Mouse (Mus musculus) limb, embryonic 11.5 days (tissue): ENCODE measurements around the gene Pum2. TPM values are rescaled to one million over a fixed set of nuclear protein-coding genes. Genes with fewer than 3 reads are reported as not detected.
A peak's percentile ranks its signal among the peaks of the same experiment; 100 is the strongest.

ENCODE experiments used
- ATAC-seq: fragments of 200-750 bp; cut with Nextera tagmentation; 2 replicates; pipeline ENCODE4 v1.8.0; 2017; ENCODE audit warnings: low read depth; ENCODE audit not compliant: insufficient number of reproducible peaks, low FRiP score, low TSS enrichment
- DNase-seq: peaks from one replicate; pipeline ENCODE4 v3.0.0-alpha.2; 2015; ENCODE audit warnings: low spot score
- H3K27ac ChIP-seq: fragments of 300-500 bp; sonication (generic); replicated peaks from 2 replicates; pipeline ENCODE4 v1.5.1; 2014; ENCODE audit warnings: low read depth, mild to moderate bottlenecking, low read length
- H3K27me3 ChIP-seq: fragments of 300-500 bp; sonication (generic); 2 replicates; pipeline ENCODE4 v1.6.1; 2014; ENCODE audit warnings: mild to moderate bottlenecking, low read length, mixed read lengths; ENCODE audit not compliant: control insufficient read depth, insufficient read depth
- H3K36me3 ChIP-seq: fragments of 300-500 bp; sonication (generic); 2 replicates; pipeline ENCODE4 v1.6.1; 2014; ENCODE audit warnings: mild to moderate bottlenecking, low read length, moderate library complexity, mixed read lengths; ENCODE audit not compliant: control insufficient read depth, insufficient read depth
- H3K4me1 ChIP-seq: fragments of 300-500 bp; sonication (generic); 2 replicates; pipeline ENCODE4 v1.6.1; 2014; ENCODE audit warnings: low read length, mixed read lengths; ENCODE audit not compliant: control insufficient read depth, insufficient read depth
- H3K4me2 ChIP-seq: fragments of 300-500 bp; sonication (generic); 2 replicates; pipeline ENCODE4 v1.6.1; 2014; ENCODE audit warnings: low read depth, mild to moderate bottlenecking, moderate library complexity; ENCODE audit not compliant: severe bottlenecking
- H3K4me3 ChIP-seq: fragments of 300-500 bp; sonication (generic); 2 replicates; pipeline ENCODE4 v1.5.1; 2014; ENCODE audit warnings: low read depth, low read length
- H3K9ac ChIP-seq: fragments of 300-500 bp; sonication (generic); 2 replicates; pipeline ENCODE4 v1.6.1; 2014; ENCODE audit warnings: mild to moderate bottlenecking, low read length
- H3K9me3 ChIP-seq: fragments of 300-500 bp; sonication (generic); 2 replicates; pipeline ENCODE4 v1.6.1; 2016; ENCODE audit warnings: low read length; ENCODE audit not compliant: control insufficient read depth
- WGBS: fragments of 180-500 bp; shearing (Covaris S2); extraction: QIAGEN DNeasy Blood & Tissue Kit; methylation state at CpG from one replicate; pipeline ENCODE4 v1.1.7; 2014; 5-methylcytosine and 5-hydroxymethylcytosine counted together
- polyA plus RNA-seq: library from polyadenylated mRNA; unstranded; fragments of >200 nt; fragmentation: Nextera tagmentation; extraction: Ambion mirVana; gene quantifications from 2 replicates; pipeline ENCODE4 v1.2.1, GENCODE M21; 2014

Gene Pum2
- polyA plus RNA-seq, 1 experiment from 2014 or later, result 73.6 TPM

- Histone ChIP-seq H3K4me3 (no peak overlapping the region), H3K27ac (no peak overlapping the region), H3K36me3 (peaks cover 10% of the 10 kb centered on the region), H3K27me3 (no peaks in the 10 kb centered on the region), H3K9ac (no peak overlapping the region), H3K4me2 (no peak overlapping the region), H3K4me1 (no peaks in the 10 kb centered on the region), H3K9me3 (peaks cover 6% of the 10 kb centered on the region; the same call in 1 of the 2 replicates)
- 80% methylated on average over 4 of the region's 4 CpGs for WGBS
- DNase-seq, result peak; percentile 19
- no peak for ATAC-seq
Observed at GRCm38 (mm10) chr12:8759115-8759514, 85.2 kb downstream of the Pum2 start.

- no peak for ATAC-seq
- 92% methylated on average over 6 of the region's 6 CpGs for WGBS
Observed at GRCm38 (mm10) chr12:8759779-8760178, 85.8 kb downstream of the Pum2 start.

GRCm38 (mm10) chr12:8760561-8760960 is 86.6 kb downstream of the Pum2 start:
- ATAC-seq (no peak), DNase-seq (peak; percentile 20)
- H3K4me2 ChIP-seq, result no peak overlapping the region
- 75% methylated on average over 6 of the region's 6 CpGs for WGBS
- H3K4me3 ChIP-seq, result no peak overlapping the region
- no peaks in the 10 kb centered on the region for H3K4me1 ChIP-seq
- H3K9ac ChIP-seq, result no peak overlapping the region
- peaks cover 6% of the 10 kb centered on the region; the same call in 1 of the 2 replicates for H3K9me3 ChIP-seq
- H3K27ac ChIP-seq, result no peak overlapping the region
- no peaks in the 10 kb centered on the region for H3K27me3 ChIP-seq
- H3K36me3 ChIP-seq, result peaks cover 10% of the 10 kb centered on the region

More at GRCm38 (mm10) chr12:8759779-8760178, 85.8 kb downstream of the Pum2 start:
- Histone ChIP-seq H3K4me1 (no peaks in the 10 kb centered on the region), H3K9me3 (peaks cover 6% of the 10 kb centered on the region; the same call in 1 of the 2 replicates), H3K27me3 (no peaks in the 10 kb centered on the region), H3K27ac (no peak overlapping the region), H3K36me3 (peaks cover 10% of the 10 kb centered on the region), H3K4me2 (no peak overlapping the region), H3K9ac (no peak overlapping the region), H3K4me3 (no peak overlapping the region)
- DNase-seq, result no peak

- H3K9me3 ChIP-seq, result peaks cover 6% of the 10 kb centered on the region; the same call in 1 of the 2 replicates
- peaks cover 10% of the 10 kb centered on the region for H3K36me3 ChIP-seq
- no peak for ATAC-seq
- H3K27ac ChIP-seq, result no peak overlapping the region
- no peak overlapping the region for H3K4me2 ChIP-seq
- no peak overlapping the region for H3K9ac ChIP-seq
- WGBS, result 84% methylated on average over 7 of the region's 7 CpGs
- no peak overlapping the region for H3K4me3 ChIP-seq
- no peaks in the 10 kb centered on the region for H3K4me1 ChIP-seq
- DNase-seq, result peak; percentile 20
- no peaks in the 10 kb centered on the region for H3K27me3 ChIP-seq
Observed at GRCm38 (mm10) chr12:8761058-8761457, 87.1 kb downstream of the Pum2 start.

- 65% methylated on average over 2 of the region's 2 CpGs for WGBS
- Histone ChIP-seq H3K27ac (no peak overlapping the region), H3K9me3 (no peaks in the 10 kb centered on the region), H3K4me2 (no peak overlapping the region), H3K9ac (no peak overlapping the region), H3K4me1 (no peaks in the 10 kb centered on the region), H3K27me3 (no peaks in the 10 kb centered on the region), H3K36me3 (peaks cover 5% of the 10 kb centered on the region; the same call in 1 of the 2 replicates), H3K4me3 (no peak overlapping the region)
- DNase-seq, result peak; percentile 40
- no peak for ATAC-seq
Observed at GRCm38 (mm10) chr12:8762667-8763066, 88.7 kb downstream of the Pum2 start.

GRCm38 (mm10) chr12:8764221-8764930 is 90.4 kb downstream of the Pum2 start:
- no peak for DNase-seq
- no peaks in the 10 kb centered on the region for H3K9me3 ChIP-seq
- 78% methylated on average over 15 of the region's 15 CpGs for WGBS
- no peaks in the 10 kb centered on the region for H3K27me3 ChIP-seq
- H3K27ac ChIP-seq, result no peak overlapping the region
- H3K4me3 ChIP-seq, result no peak overlapping the region
- H3K4me1 ChIP-seq, result no peaks in the 10 kb centered on the region
- no peaks in the 10 kb centered on the region for H3K36me3 ChIP-seq
- no peak overlapping the region for H3K9ac ChIP-seq
- no peak overlapping the region for H3K4me2 ChIP-seq
- ATAC-seq, result no peak

- Histone ChIP-seq H3K4me2 (peak within 1 kb of the TSS; percentile 91), H3K9ac (peak within 1 kb of the TSS; percentile 99), H3K9me3 (no peaks in the 10 kb centered on the region), H3K4me3 (peak within 1 kb of the TSS; percentile 100), H3K27me3 (no peaks in the 10 kb centered on the region), H3K4me1 (peaks cover 23% of the 10 kb centered on the region), H3K36me3 (no peaks in the 10 kb centered on the region), H3K27ac (peak within 1 kb of the TSS; percentile 93)
- ATAC-seq (peak; percentile 91), DNase-seq (peak; percentile 98)
- under 1% methylated on average over 67 of the region's 67 CpGs for WGBS
Observed at GRCm38 (mm10) chr12:8770946-8771843, 97.3 kb downstream of the Pum2 start, which contains the start of gene Sdc1. Sdc1 (plus strand) TSS chr12:8771323.

GRCm38 (mm10) chr12:8771844-8772380 is 98.0 kb downstream of the Pum2 start:
- H3K4me3 ChIP-seq, result peak overlapping the region; percentile 100
- DNase-seq (peak; percentile 82), ATAC-seq (no peak; the same call in none of the 2 replicates)
- H3K4me1 ChIP-seq, result peaks cover 26% of the 10 kb centered on the region
- no peaks in the 10 kb centered on the region for H3K27me3 ChIP-seq
- no peaks in the 10 kb centered on the region for H3K9me3 ChIP-seq
- peak overlapping the region; percentile 91 for H3K4me2 ChIP-seq
- H3K27ac ChIP-seq, result peak overlapping the region; percentile 93
- peak overlapping the region; percentile 99 for H3K9ac ChIP-seq
- WGBS, result under 1% methylated on average over 37 of the region's 37 CpGs
- no peaks in the 10 kb centered on the region for H3K36me3 ChIP-seq
